Mouse (Mus musculus): ENCODE results near the gene Rcor2. TPM values are rescaled to one million over a fixed set of nuclear protein-coding genes. Genes with fewer than 3 reads are reported as not detected.
A peak's percentile ranks its signal among the peaks of the same experiment; 100 is the strongest.

Gene Rcor2
- polyA plus RNA-seq, 1 experiment = 3.6 TPM

- TF ChIP-seq POLR2A (IDR thresholded peaks at IDR 0.05; ENCODE audit: control insufficient read depth, low read depth, low read length) (no peak), CTCF (IDR thresholded peaks at IDR 0.05; ENCODE audit: control insufficient read depth, insufficient read depth, insufficient replicate concordance, low read depth, low read length) (peak; percentile 19; the same call in 1 of the 2 replicates)
- Histone ChIP-seq H3K4me3 (ENCODE audit: control insufficient read depth, low read depth, low read length) (no peak overlapping the region), H3K36me3 (ENCODE audit: control insufficient read depth, insufficient read depth, low read length) (peaks cover 10% of the 10 kb centered on the region), H3K27ac (ENCODE audit: control insufficient read depth, insufficient read depth, low read depth, low read length) (no peak overlapping the region), H3K4me1 (ENCODE audit: control insufficient read depth, insufficient read depth, low read length) (no peaks in the 10 kb centered on the region; the same call in 1 of the 2 replicates), H3K27me3 (ENCODE audit: control insufficient read depth, insufficient read depth, low read length) (no peaks in the 10 kb centered on the region)
Observed at GRCm38 (mm10) chr19:7279114-7279513, 12.0 kb downstream of the Rcor2 start.

- Histone ChIP-seq H3K36me3 (ENCODE audit: control insufficient read depth, insufficient read depth, low read length) (peaks cover 12% of the 10 kb centered on the region), H3K4me1 (ENCODE audit: control insufficient read depth, insufficient read depth, low read length) (no peaks in the 10 kb centered on the region), H3K4me3 (ENCODE audit: control insufficient read depth, low read depth, low read length) (no peak overlapping the region), H3K27me3 (ENCODE audit: control insufficient read depth, insufficient read depth, low read length) (no peaks in the 10 kb centered on the region), H3K27ac (ENCODE audit: control insufficient read depth, insufficient read depth, low read depth, low read length) (no peak overlapping the region)
- no peak for TF ChIP-seq POLR2A (IDR thresholded peaks at IDR 0.05; ENCODE audit: control insufficient read depth, low read depth, low read length)
- no peak for TF ChIP-seq CTCF (IDR thresholded peaks at IDR 0.05; ENCODE audit: control insufficient read depth, insufficient read depth, insufficient replicate concordance, low read depth, low read length)
Observed at GRCm38 (mm10) chr19:7280557-7281330, 13.6 kb downstream of the Rcor2 start.

- TF ChIP-seq POLR2A (IDR thresholded peaks at IDR 0.05; ENCODE audit: control insufficient read depth, low read depth, low read length) (no peak), CTCF (IDR thresholded peaks at IDR 0.05; ENCODE audit: control insufficient read depth, insufficient read depth, insufficient replicate concordance, low read depth, low read length) (no peak)
- Histone ChIP-seq H3K4me3 (ENCODE audit: control insufficient read depth, low read depth, low read length) (no peak overlapping the region), H3K4me1 (ENCODE audit: control insufficient read depth, insufficient read depth, low read length) (no peaks in the 10 kb centered on the region; the same call in 1 of the 2 replicates), H3K36me3 (ENCODE audit: control insufficient read depth, insufficient read depth, low read length) (peaks cover 7% of the 10 kb centered on the region), H3K27ac (ENCODE audit: control insufficient read depth, insufficient read depth, low read depth, low read length) (no peak overlapping the region), H3K27me3 (ENCODE audit: control insufficient read depth, insufficient read depth, low read length) (no peaks in the 10 kb centered on the region)
Observed at GRCm38 (mm10) chr19:7286563-7287315, 19.6 kb downstream of the Rcor2 start.

GRCm38 (mm10) chr19:7288288-7288687 is 21.2 kb downstream of the Rcor2 start:
- Histone ChIP-seq H3K27me3 (ENCODE audit: control insufficient read depth, insufficient read depth, low read length) (no peaks in the 10 kb centered on the region), H3K27ac (ENCODE audit: control insufficient read depth, insufficient read depth, low read depth, low read length) (no peak overlapping the region), H3K36me3 (ENCODE audit: control insufficient read depth, insufficient read depth, low read length) (peaks cover 7% of the 10 kb centered on the region), H3K4me3 (ENCODE audit: control insufficient read depth, low read depth, low read length) (no peak overlapping the region), H3K4me1 (ENCODE audit: control insufficient read depth, insufficient read depth, low read length) (no peaks in the 10 kb centered on the region; the same call in none of the 2 replicates)
- TF ChIP-seq POLR2A (IDR thresholded peaks at IDR 0.05; ENCODE audit: control insufficient read depth, low read depth, low read length) (no peak), CTCF (IDR thresholded peaks at IDR 0.05; ENCODE audit: control insufficient read depth, insufficient read depth, insufficient replicate concordance, low read depth, low read length) (no peak)

GRCm38 (mm10) chr19:7289767-7290166 is 22.6 kb downstream of the Rcor2 start:
- H3K36me3 ChIP-seq (ENCODE audit: control insufficient read depth, insufficient read depth, low read length) = peaks cover 6% of the 10 kb centered on the region

GRCm38 (mm10) chr19:7291958-7292709 is 25.0 kb downstream of the Rcor2 start:
- Histone ChIP-seq H3K4me3 (ENCODE audit: control insufficient read depth, low read depth, low read length) (no peak overlapping the region), H3K27me3 (ENCODE audit: control insufficient read depth, insufficient read depth, low read length) (no peaks in the 10 kb centered on the region), H3K27ac (ENCODE audit: control insufficient read depth, insufficient read depth, low read depth, low read length) (no peak overlapping the region), H3K4me1 (ENCODE audit: control insufficient read depth, insufficient read depth, low read length) (peaks cover 11% of the 10 kb centered on the region), H3K36me3 (ENCODE audit: control insufficient read depth, insufficient read depth, low read length) (peaks cover 6% of the 10 kb centered on the region)
- TF ChIP-seq CTCF (IDR thresholded peaks at IDR 0.05; ENCODE audit: control insufficient read depth, insufficient read depth, insufficient replicate concordance, low read depth, low read length) = no peak
- TF ChIP-seq POLR2A (IDR thresholded peaks at IDR 0.05; ENCODE audit: control insufficient read depth, low read depth, low read length) = no peak

More at GRCm38 (mm10) chr19:7289767-7290166, 22.6 kb downstream of the Rcor2 start:
- Histone ChIP-seq H3K4me3 (ENCODE audit: control insufficient read depth, low read depth, low read length) (no peak overlapping the region), H3K27me3 (ENCODE audit: control insufficient read depth, insufficient read depth, low read length) (no peaks in the 10 kb centered on the region), H3K27ac (ENCODE audit: control insufficient read depth, insufficient read depth, low read depth, low read length) (no peak overlapping the region), H3K4me1 (ENCODE audit: control insufficient read depth, insufficient read depth, low read length) (peaks cover 3% of the 10 kb centered on the region)
- TF ChIP-seq CTCF (IDR thresholded peaks at IDR 0.05; ENCODE audit: control insufficient read depth, insufficient read depth, insufficient replicate concordance, low read depth, low read length) (no peak), POLR2A (IDR thresholded peaks at IDR 0.05; ENCODE audit: control insufficient read depth, low read depth, low read length) (no peak)
